Mouse (Mus musculus): ENCODE measurements around the gene Cdkl1. TPM values are rescaled to one million over a fixed set of nuclear protein-coding genes. Genes with fewer than 3 reads are reported as not detected.
A peak's percentile ranks its signal among the peaks of the same experiment; 100 is the strongest.

Cdkl1 gene
- polyA plus RNA-seq, 1 experiment: 0.52 TPM

DNA sequence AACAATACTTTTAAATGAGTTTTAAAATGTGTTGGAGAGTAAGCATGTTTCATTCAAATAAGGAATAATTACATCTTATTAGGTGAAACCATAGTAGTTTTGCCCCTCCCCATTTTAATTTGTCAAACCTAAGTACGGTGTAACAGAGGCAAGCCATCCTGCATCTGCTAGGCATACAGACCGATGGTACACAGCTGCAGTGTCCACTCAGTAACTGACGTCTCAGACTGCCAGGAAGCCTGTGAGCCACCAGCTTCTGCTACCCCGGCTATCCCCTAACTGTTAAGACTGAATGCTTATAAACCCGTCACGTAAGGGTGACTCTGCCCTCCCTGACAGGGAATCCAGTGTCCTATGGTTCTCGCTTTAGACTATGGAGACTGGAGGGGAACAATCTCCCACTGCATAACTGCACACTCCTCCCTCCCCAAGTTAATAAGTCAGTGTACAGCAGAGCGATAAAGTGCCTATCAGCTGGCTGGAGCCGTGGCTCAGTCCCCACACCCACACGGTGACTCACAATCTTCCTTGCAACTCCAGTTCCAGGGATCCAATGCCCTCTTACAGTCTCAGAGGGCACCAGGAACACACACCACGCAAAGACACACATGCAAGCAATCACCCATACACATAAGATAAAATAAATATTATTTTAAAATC is 86.1 kb downstream of the Cdkl1 start:
- no peak overlapping the region for H3K4me3 ChIP-seq (ENCODE audit: low read depth, low read length)
- H3K27me3 ChIP-seq (ENCODE audit: control insufficient read depth, insufficient read depth, low read length): no peaks in the 10 kb centered on the region
- 54% methylated on average over 11 of the region's 11 CpGs for WGBS
- TF ChIP-seq CTCF (IDR thresholded peaks at IDR 0.05; ENCODE audit: extremely low read depth, insufficient read length, insufficient replicate concordance, low read depth, low read length) (no peak), POLR2A (IDR thresholded peaks at IDR 0.05; ENCODE audit: low read depth, low read length) (no peak)
- peaks cover 2% of the 10 kb centered on the region; the same call in 1 of the 2 replicates for H3K4me1 ChIP-seq (ENCODE audit: control insufficient read depth, insufficient read depth, insufficient read length, low read length)
- H3K36me3 ChIP-seq (ENCODE audit: control insufficient read depth, insufficient read depth, low read length): peaks cover 16% of the 10 kb centered on the region
- peak overlapping the region; percentile 56 for H3K27ac ChIP-seq (ENCODE audit: insufficient read depth, low read depth, low read length)

DNA sequence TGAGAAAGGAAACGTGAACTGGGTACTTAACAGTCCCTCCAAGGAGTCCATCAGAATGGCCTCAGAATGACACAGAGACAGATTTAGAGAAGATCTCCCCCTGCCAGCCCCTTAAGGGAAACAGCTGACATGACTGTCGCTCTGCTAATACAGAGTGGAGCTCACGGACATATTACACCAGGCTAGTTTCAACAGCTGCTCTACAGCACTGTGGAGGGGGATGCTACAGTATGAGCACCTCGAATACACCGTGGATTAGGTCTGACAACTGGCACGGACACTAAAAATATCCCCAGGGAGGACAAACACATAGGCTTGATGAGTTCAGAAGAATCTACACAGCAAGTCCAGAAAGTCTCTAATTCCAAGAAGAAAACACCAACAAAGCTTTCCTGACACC is 92.7 kb downstream of the Cdkl1 start:
- Histone ChIP-seq H3K36me3 (ENCODE audit: control insufficient read depth, insufficient read depth, low read length) (peaks cover 15% of the 10 kb centered on the region), H3K4me1 (ENCODE audit: control insufficient read depth, insufficient read depth, insufficient read length, low read length) (no peaks in the 10 kb centered on the region), H3K27me3 (ENCODE audit: control insufficient read depth, insufficient read depth, low read length) (no peaks in the 10 kb centered on the region), H3K4me3 (ENCODE audit: low read depth, low read length) (no peak overlapping the region), H3K27ac (ENCODE audit: insufficient read depth, low read depth, low read length) (no peak overlapping the region)
- 89% methylated on average over 6 of the region's 6 CpGs for WGBS
- TF ChIP-seq CTCF (IDR thresholded peaks at IDR 0.05; ENCODE audit: extremely low read depth, insufficient read length, insufficient replicate concordance, low read depth, low read length) (no peak), POLR2A (IDR thresholded peaks at IDR 0.05; ENCODE audit: low read depth, low read length) (no peak)

Other genes starting within 250 kb of the Cdkl1 start
- 4.4 and 7.6 TPM in 2 replicates for gene Vcpkmt, start 208.2 kb downstream of the Cdkl1 start, polyA plus RNA-seq (2012; rRNA removed)
- 4.3 and 12.0 TPM in 2 replicates for gene Sos2, start 109.4 kb downstream of the Cdkl1 start, polyA plus RNA-seq (2012; rRNA removed)
- gene L2hgdh, start 66.4 kb downstream of the Cdkl1 start, polyA plus RNA-seq (2012; rRNA removed): 5.7 and 17.8 TPM in 2 replicates
- gene Atp5s, start 66.3 kb downstream of the Cdkl1 start, polyA plus RNA-seq (2012; rRNA removed): 7.9 and 9.4 TPM in 2 replicates
- gene Atl1, start 101.3 kb upstream of the Cdkl1 start, polyA plus RNA-seq (2012; rRNA removed): 0.37 and 0.41 TPM in 2 replicates
- gene Map4k5, start 101.9 kb upstream of the Cdkl1 start, polyA plus RNA-seq (2012; rRNA removed): 4.6 and 5.1 TPM in 2 replicates
- gene Sav1, start 195.7 kb upstream of the Cdkl1 start, polyA plus RNA-seq (2012; rRNA removed): 2.3 and 4.7 TPM in 2 replicates